Mouse (Mus musculus): ENCODE measurements around the gene Rnf8. TPM values are rescaled to one million over a fixed set of nuclear protein-coding genes. Genes with fewer than 3 reads are reported as not detected.
"Not testable (repeated sequence)": the region's sequence is repeated elsewhere in the genome, so short reads cannot be mapped to it uniquely, and the experiment has no call there.

The Rnf8 gene
- polyA plus RNA-seq, 1 experiment from 2014 or later, result 94.6 TPM

DNA sequence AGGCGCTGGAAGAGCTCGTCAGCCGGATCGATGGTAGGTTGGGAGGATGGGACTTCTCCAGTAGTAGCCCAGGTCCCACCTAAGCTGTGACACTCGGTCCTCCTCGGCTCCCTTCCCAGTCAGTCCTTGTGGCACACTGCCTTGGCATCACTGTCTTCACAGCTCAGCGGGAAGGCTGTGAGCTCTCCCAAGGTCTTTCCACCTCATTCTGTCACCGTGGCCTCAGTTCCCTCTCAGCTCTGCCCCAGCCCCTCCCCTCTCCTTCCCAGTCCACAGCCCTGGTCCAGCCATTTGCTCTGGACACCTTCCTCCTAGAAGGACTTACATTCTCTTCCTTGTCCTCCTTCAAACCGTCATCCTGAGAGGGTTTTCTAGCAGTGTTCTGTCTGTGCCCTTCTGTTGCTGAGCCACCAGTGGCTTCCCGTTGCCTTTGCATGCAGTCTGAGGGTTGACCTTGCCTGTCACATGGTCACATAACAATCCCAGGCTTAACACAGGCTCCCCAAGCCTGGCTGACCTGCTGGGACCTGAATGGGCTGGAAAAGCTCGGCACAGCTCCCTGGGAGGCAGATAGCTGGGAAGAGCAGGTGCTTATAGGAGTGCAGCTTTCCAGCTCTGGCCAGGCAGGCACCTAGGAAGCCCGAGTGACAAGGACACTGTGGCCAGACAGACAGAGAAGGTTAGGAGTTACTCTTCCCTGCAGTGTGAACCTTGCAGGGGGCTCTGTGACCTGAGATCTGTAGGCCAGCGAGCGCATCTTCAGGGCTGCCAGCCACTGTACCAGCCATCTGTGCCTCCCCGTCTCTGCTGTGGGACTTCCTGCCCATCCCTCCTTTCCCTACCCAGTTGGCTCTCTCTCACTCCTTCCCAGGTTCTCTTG is 18.5 kb upstream of the Rnf8 start:
- 89% methylated on average over 15 of the region's 15 CpGs for WGBS
- H3K9me3 ChIP-seq, result no peaks in the 10 kb centered on the region
- no peak overlapping the region for H3K4me2 ChIP-seq
- 0 out of 2 replicates have a peak overlapping the region, but pooled peaks have one; percentile 27 for H3K9ac ChIP-seq
- H3K27ac ChIP-seq, result no peak overlapping the region
- H3K4me1 ChIP-seq, result no peaks in the 10 kb centered on the region
- peaks cover 75% of the 10 kb centered on the region for H3K36me3 ChIP-seq
- no peak for ATAC-seq (ENCODE audit: insufficient number of reproducible peaks, insufficient read depth, low FRiP score, low TSS enrichment, low read depth)
- H3K4me3 ChIP-seq, result no peak overlapping the region
- no peaks in the 10 kb centered on the region for H3K27me3 ChIP-seq

DNA sequence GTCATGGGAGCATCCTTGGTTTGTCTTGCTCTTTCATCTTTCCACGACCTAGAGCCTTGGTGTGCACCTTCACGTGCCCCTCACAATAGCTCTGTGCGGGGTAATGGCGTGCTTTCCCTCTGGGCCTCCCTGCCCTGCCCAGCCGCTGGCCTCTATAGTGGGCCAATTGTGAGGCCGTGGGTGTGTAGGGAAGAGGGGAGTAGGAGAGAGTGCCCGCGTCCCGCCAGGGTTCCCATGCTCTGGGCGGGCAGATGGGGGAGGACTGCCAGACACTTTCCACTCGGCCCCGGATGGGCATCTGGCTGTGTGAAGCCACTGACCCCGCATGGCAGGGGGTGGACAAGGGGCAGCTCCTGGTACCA is 17.8 kb upstream of the Rnf8 start:
- H3K27me3 ChIP-seq, result no peaks in the 10 kb centered on the region
- H3K4me2 ChIP-seq, result no peak overlapping the region
- no peaks in the 10 kb centered on the region for H3K9me3 ChIP-seq
- no peak overlapping the region for H3K4me3 ChIP-seq
- ATAC-seq (ENCODE audit: insufficient number of reproducible peaks, insufficient read depth, low FRiP score, low TSS enrichment, low read depth), result 0 out of 2 replicates have a peak, but pooled peaks have one; percentile 20
- H3K36me3 ChIP-seq, result peaks cover 81% of the 10 kb centered on the region
- no peak overlapping the region for H3K27ac ChIP-seq
- no peaks in the 10 kb centered on the region for H3K4me1 ChIP-seq
- WGBS, result 89% methylated on average over 13 of the region's 13 CpGs
- no peak overlapping the region for H3K9ac ChIP-seq

DNA sequence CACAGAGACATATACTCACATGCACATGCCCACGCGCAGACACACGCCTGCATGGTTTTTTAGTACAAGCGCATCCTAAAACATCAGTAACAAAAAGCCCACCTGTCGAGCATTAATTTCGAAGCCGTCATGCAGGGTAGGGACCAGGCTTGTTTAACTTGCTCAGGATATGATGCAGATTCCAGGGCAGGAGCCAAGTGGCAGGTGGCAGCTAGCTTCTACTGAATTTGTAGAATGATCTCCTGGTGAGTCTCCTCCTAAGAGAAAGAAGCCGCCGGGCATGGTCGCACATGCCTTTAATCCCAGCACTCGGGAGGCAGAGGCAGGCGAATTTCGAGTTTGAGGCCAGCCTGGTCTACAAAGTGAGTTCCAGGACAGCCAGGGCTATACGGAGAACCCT is 15.5 kb upstream of the Rnf8 start:
- no peak for ATAC-seq (ENCODE audit: insufficient number of reproducible peaks, insufficient read depth, low FRiP score, low TSS enrichment, low read depth)
- Histone ChIP-seq H3K4me2 (no peak overlapping the region), H3K9me3 (no peaks in the 10 kb centered on the region), H3K27ac (no peak overlapping the region), H3K27me3 (no peaks in the 10 kb centered on the region), H3K36me3 (peaks cover 86% of the 10 kb centered on the region), H3K4me3 (no peak overlapping the region), H3K9ac (no peak overlapping the region), H3K4me1 (no peaks in the 10 kb centered on the region)
- 92% methylated on average over 14 of the region's 14 CpGs for WGBS

DNA sequence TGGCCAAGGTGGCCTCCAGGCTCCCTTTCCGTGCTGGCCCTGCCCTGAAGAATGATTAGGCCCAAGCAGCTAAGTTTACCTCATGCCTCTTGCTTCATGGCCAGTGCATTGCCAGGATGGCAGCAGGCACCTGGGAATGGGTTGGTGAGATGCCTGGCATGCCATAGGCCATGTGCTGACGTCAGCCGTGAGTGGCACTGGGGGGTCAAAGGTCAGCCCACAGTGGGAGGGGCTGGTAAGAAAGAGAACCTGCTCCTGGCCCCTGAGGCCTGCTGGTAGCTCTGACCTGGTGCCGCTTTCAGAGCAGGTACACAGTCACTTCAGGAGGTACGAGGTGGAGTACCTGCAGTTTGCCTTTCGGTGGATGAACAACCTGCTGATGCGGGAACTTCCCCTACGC is 15.1 kb upstream of the Rnf8 start:
- no peak overlapping the region for H3K9ac ChIP-seq
- WGBS, result 83% methylated on average over 8 of the region's 8 CpGs
- no peaks in the 10 kb centered on the region for H3K27me3 ChIP-seq
- H3K36me3 ChIP-seq, result peaks cover 81% of the 10 kb centered on the region
- no peak for ATAC-seq (ENCODE audit: insufficient number of reproducible peaks, insufficient read depth, low FRiP score, low TSS enrichment, low read depth)
- no peak overlapping the region for H3K4me3 ChIP-seq
- H3K4me1 ChIP-seq, result no peaks in the 10 kb centered on the region
- H3K4me2 ChIP-seq, result no peak overlapping the region
- no peak overlapping the region for H3K27ac ChIP-seq
- H3K9me3 ChIP-seq, result no peaks in the 10 kb centered on the region

DNA sequence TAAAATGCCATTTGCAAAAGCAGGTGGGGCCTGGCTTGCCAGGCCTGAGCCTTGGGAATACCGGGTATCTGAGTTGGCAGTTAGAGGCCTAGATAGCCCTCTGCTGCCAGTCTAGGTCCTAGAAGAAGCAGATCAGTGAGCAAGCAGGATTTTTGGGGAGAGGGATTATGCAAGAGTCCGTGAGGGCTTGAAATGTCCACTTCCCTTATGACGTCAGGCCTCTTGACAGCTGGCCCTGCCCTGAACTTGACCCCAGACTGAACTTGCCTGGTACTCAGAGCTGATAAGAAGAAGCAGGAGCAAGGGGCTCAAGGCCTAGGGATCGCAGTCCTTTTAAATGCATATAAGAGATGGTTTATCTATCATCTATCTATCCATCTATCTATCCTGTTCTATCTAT is 13.2 kb upstream of the Rnf8 start:
- Histone ChIP-seq H3K36me3 (peaks cover 76% of the 10 kb centered on the region), H3K27ac (no peak overlapping the region), H3K4me3 (no peak overlapping the region), H3K9me3 (no peaks in the 10 kb centered on the region), H3K9ac (no peak overlapping the region), H3K27me3 (no peaks in the 10 kb centered on the region), H3K4me2 (no peak overlapping the region), H3K4me1 (no peaks in the 10 kb centered on the region)
- ATAC-seq (ENCODE audit: insufficient number of reproducible peaks, insufficient read depth, low FRiP score, low TSS enrichment, low read depth), result no peak
- 80% methylated on average over 4 of the region's 4 CpGs for WGBS

DNA sequence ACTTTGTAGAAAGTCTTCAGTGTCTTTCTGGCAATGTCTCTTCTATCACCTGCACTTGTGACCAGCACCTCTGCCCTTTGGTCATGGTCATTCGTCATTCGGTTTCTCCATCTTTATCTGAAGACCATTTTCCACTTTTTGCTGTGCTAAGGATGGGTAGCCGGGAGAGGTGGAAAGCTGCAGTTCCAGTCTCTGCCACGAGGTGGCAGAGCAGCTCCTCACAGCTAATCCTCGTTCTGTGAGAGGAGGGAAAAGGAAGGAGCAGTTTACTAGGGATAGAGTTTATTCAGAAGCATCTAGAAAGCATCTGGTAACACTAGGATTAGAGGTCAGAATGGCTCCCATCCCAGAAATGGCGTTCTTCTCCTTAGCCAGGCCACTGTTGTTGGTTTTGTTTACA is 11.3 kb upstream of the Rnf8 start:
- WGBS, result 26% methylated on average over 6 of the region's 6 CpGs
- Histone ChIP-seq H3K4me1 (no peaks in the 10 kb centered on the region), H3K27ac (no peak overlapping the region), H3K9ac (no peak overlapping the region), H3K9me3 (no peaks in the 10 kb centered on the region), H3K27me3 (no peaks in the 10 kb centered on the region), H3K4me2 (no peak overlapping the region), H3K36me3 (peaks cover 76% of the 10 kb centered on the region), H3K4me3 (no peak overlapping the region)
- ATAC-seq (ENCODE audit: insufficient number of reproducible peaks, insufficient read depth, low FRiP score, low TSS enrichment, low read depth), result no peak

DNA sequence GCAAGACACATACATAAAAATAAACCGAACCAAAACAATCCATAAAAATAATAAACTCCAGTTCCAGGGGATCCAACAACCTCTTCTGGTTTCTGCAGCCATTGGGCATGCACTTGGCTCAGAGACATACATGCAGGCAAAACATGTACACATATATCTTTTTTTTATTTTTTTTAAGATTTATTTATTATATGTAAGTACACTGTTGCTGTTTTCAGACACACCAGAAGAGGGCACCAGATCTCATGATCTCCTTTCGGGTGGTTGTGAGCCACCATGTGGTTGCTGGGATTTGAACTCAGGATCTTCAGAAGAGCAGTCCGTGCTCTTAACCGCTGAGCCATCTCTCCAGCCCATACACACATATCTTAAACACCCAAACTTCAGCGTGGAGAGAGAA is 1.1 kb upstream of the Rnf8 start:
- not testable (repeated sequence) for H3K27me3 ChIP-seq; H3K4me2 ChIP-seq; H3K36me3 ChIP-seq; H3K9me3 ChIP-seq; H3K9ac ChIP-seq; H3K4me3 ChIP-seq; ATAC-seq (ENCODE audit: insufficient number of reproducible peaks, insufficient read depth, low FRiP score, low TSS enrichment, low read depth); H3K27ac ChIP-seq
- WGBS, result 81% methylated on average over 5 of the region's 5 CpGs
- peaks cover 36% of the 10 kb centered on the region for H3K4me1 ChIP-seq

DNA sequence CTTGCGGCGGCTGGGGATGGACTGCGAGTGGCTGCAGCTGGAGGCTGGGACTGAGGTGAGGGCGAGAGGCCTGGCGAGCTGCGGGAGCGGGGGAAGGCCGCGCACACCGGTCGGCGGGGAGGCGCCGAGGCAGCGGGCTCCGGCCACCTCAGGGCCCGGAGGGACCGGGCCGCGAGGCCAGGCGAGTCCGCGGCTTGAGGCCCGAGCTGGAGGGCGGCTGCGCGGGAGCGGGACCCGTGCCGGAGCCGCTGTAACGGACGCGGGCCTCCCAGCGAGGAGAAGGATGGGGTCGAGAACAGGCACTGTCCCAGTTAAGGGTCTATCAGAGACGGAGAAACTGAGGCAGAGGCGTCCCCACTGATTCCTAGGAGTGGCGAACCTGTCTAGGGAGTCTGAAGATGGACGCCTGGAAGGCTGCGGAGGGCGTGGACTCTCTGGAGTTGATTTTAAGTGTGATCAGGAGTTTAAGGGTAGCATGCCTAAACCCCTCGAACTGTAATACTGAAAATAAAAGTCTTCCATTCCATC is 498 bp downstream of the Rnf8 start:
- Histone ChIP-seq H3K4me2 (peak overlapping the region; percentile 90), H3K4me3 (peak overlapping the region; percentile 100), H3K27me3 (no peaks in the 10 kb centered on the region), H3K27ac (peak overlapping the region; percentile 98), H3K9ac (peak overlapping the region; percentile 99), H3K9me3 (no peaks in the 10 kb centered on the region), H3K36me3 (peaks cover 17% of the 10 kb centered on the region), H3K4me1 (peaks cover 36% of the 10 kb centered on the region)
- WGBS, result under 1% methylated on average over 43 of the region's 43 CpGs
- ATAC-seq (ENCODE audit: insufficient number of reproducible peaks, insufficient read depth, low FRiP score, low TSS enrichment, low read depth), result peak; percentile 11; the same call in 1 of the 2 replicates

DNA sequence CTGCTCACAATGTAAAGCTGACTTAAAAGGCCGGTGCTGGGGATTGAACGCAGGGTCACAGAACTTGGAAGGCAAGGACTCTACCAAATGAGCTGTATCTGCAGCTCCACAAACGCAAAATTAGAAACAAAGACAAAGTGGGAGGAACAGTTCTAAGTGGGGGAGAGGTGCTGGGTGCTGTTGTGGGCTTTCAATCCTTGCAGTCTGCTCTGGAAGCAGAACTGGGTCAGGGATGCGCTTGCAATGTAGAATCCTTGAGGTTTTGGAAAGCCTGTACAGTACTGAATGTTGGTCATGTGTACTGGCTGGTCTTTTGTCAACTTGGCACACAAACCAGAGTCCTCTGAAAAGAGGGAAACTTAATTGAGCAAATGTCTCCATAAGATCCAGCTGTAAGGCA is 1.0 kb downstream of the Rnf8 start:
- ATAC-seq (ENCODE audit: insufficient number of reproducible peaks, insufficient read depth, low FRiP score, low TSS enrichment, low read depth), result no peak
- Histone ChIP-seq H3K4me2 (peak overlapping the region; percentile 90), H3K4me1 (peaks cover 36% of the 10 kb centered on the region), H3K27me3 (no peaks in the 10 kb centered on the region), H3K36me3 (peaks cover 21% of the 10 kb centered on the region), H3K9me3 (no peaks in the 10 kb centered on the region), H3K9ac (peak overlapping the region; percentile 99), H3K27ac (peak overlapping the region; percentile 98), H3K4me3 (peak overlapping the region; percentile 100)
- WGBS, result 11% methylated on average over 4 of the region's 4 CpGs

DNA sequence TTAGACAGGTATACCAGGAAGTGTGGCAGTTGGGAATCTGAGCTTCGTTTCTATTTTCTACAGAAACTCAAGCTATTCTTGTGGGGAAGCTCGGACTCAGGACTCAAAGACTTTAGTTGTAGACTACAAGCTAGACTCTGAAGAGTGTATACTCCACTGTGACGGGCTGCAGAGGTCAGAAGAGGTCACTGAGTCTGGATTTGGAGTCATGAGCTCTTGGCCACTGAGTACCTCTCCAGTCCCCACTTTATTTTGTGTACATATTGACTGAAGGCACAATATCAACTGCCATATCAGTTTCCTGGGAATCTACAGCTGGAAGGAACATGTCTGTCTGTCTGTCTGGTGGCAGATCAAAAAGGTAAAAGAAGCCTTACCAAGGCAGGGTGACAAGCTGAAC is 4.6 kb downstream of the Rnf8 start:
- no peak for ATAC-seq (ENCODE audit: insufficient number of reproducible peaks, insufficient read depth, low FRiP score, low TSS enrichment, low read depth)
- Histone ChIP-seq H3K9me3 (no peaks in the 10 kb centered on the region), H3K4me3 (no peak overlapping the region), H3K27ac (no peak overlapping the region), H3K27me3 (no peaks in the 10 kb centered on the region), H3K9ac (no peak overlapping the region), H3K36me3 (peaks cover 56% of the 10 kb centered on the region), H3K4me2 (no peak overlapping the region), H3K4me1 (peaks cover 29% of the 10 kb centered on the region)
- WGBS, result 84% methylated on average over 3 of the region's 3 CpGs

DNA sequence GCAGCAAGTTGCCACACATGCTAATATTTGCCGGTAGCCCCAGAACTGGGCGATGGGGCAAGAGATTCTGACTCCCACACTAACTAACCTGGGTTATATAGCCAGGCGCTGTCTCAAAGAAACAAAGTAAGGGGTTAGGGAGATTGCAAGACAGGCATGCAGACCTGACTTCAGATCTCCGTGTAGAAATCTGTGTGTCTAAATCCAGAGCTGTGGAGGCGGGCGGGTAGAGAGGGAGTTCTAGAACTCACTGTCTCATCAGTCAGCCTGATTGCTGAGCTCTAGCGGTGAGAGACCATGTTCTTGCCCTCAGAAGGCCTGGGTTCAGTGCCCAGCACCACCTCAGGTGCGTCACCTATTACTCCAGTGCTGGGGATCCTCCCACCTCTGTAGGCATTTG is 8.9 kb downstream of the Rnf8 start:
- Histone ChIP-seq H3K36me3 (peaks cover 97% of the 10 kb centered on the region), H3K4me1 (no peaks in the 10 kb centered on the region; the same call in 1 of the 2 replicates), H3K4me3 (no peak overlapping the region), H3K27me3 (no peaks in the 10 kb centered on the region), H3K9ac (no peak overlapping the region), H3K4me2 (no peak overlapping the region), H3K9me3 (no peaks in the 10 kb centered on the region), H3K27ac (no peak overlapping the region)
- WGBS, result 95% methylated on average over 8 of the region's 8 CpGs
- no peak for ATAC-seq (ENCODE audit: insufficient number of reproducible peaks, insufficient read depth, low FRiP score, low TSS enrichment, low read depth)

DNA sequence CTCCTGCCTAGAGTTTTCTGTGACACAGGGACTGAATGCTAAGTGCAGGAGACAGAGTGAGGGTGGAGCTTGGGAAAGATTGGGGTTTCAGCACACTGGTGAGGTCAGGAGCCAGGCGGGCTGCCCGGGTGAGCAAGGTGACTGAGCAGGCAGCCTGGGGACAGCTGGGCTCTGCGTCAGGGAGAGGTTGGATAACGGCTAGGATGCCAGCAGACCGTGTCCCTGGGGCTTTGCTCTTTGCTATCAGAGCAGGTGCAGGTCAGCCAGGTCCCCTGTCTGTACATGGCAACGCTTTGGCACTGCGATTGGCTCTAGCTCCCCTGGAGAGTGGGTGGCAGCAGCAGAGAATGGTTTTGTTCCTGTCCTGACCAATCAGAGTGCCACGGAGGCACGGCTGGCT is 12.7 kb downstream of the Rnf8 start:
- no peak overlapping the region for H3K4me2 ChIP-seq
- H3K27ac ChIP-seq, result no peak overlapping the region
- no peaks in the 10 kb centered on the region for H3K4me1 ChIP-seq
- H3K9ac ChIP-seq, result no peak overlapping the region
- no peaks in the 10 kb centered on the region for H3K27me3 ChIP-seq
- no peak for ATAC-seq (ENCODE audit: insufficient number of reproducible peaks, insufficient read depth, low FRiP score, low TSS enrichment, low read depth)
- no peak overlapping the region for H3K4me3 ChIP-seq
- 89% methylated on average over 9 of the region's 9 CpGs for WGBS
- peaks cover 93% of the 10 kb centered on the region for H3K36me3 ChIP-seq
- H3K9me3 ChIP-seq, result no peaks in the 10 kb centered on the region

Data from embryonic facial prominence, embryonic 13.5 days (tissue).